Mouse (Mus musculus) thymus, adult 2 months (tissue): ENCODE results near the gene Npm3. TPM values are rescaled to one million over a fixed set of nuclear protein-coding genes. Genes with fewer than 3 reads are reported as not detected.
A peak's percentile ranks its signal among the peaks of the same experiment; 100 is the strongest.

Source experiments
- DNase-seq: peaks from one replicate; pipeline ENCODE4 v3.0.0; 2021
- H3K27ac ChIP-seq: fragments of 200-500 bp; 2 replicates; pipeline ENCODE4 v1.5.1; 2012; ENCODE audit warnings: low read length, control low read depth; ENCODE audit not compliant: control insufficient read depth, insufficient read depth
- H3K27me3 ChIP-seq: fragments of 200-500 bp; 2 replicates; pipeline ENCODE4 v1.6.1; 2012; ENCODE audit warnings: mild to moderate bottlenecking, low read length, moderate library complexity, mixed read lengths; ENCODE audit not compliant: control insufficient read depth, insufficient read depth
- H3K36me3 ChIP-seq: fragments of 200-500 bp; 2 replicates; pipeline ENCODE4 v1.6.1; 2012; ENCODE audit warnings: mild to moderate bottlenecking, low read length, moderate library complexity; ENCODE audit not compliant: control insufficient read depth, insufficient read depth
- H3K4me1 ChIP-seq: fragments of 200-500 bp; replicated peaks from 2 replicates; pipeline ENCODE4 v1.6.1; 2012; ENCODE audit warnings: low read length; ENCODE audit not compliant: control insufficient read depth, insufficient read depth
- H3K4me3 ChIP-seq: fragments of 200-500 bp; 2 replicates; pipeline ENCODE4 v1.5.1; 2012; ENCODE audit warnings: mild to moderate bottlenecking, low read length, control low read depth, moderate library complexity; ENCODE audit not compliant: control insufficient read depth, insufficient read depth
- CTCF ChIP-seq: fragments of 200-500 bp; IDR thresholded peaks from 2 replicates; pipeline ENCODE4 v1.5.1; 2012; ENCODE audit warnings: mild to moderate bottlenecking, control low read depth, low read length, moderate library complexity, borderline replicate concordance; ENCODE audit not compliant: control insufficient read depth, poor library complexity, insufficient read depth; ENCODE audit errors: extremely low read depth
- POLR2A ChIP-seq: fragments of 200-500 bp; IDR thresholded peaks from 2 replicates; pipeline ENCODE4 v1.6.1; 2012; ENCODE audit warnings: mild to moderate bottlenecking, low read length, control low read depth, moderate library complexity; ENCODE audit not compliant: control insufficient read depth, poor library complexity, insufficient read depth; ENCODE audit errors: extremely low read depth
- WGBS: fragments of 180-500 bp; shearing (Covaris S2); methylation state at CpG from one replicate; pipeline ENCODE4 v1.1.7; 2018; 5-methylcytosine and 5-hydroxymethylcytosine counted together
- polyA plus RNA-seq: library from polyadenylated mRNA; depleted of rRNA; stranded (reverse); fragments of >200 nt; gene quantifications from 2 replicates; pipeline ENCODE4 v1.2.3, GENCODE M21; 2012

The Npm3 gene
- polyA plus RNA-seq, 1 experiment: 146 TPM

- H3K4me3 ChIP-seq: peak within 1 kb of the TSS; percentile 29
- H3K4me1 ChIP-seq: peaks cover 17% of the 10 kb centered on the region
- 2% methylated on average over 66 of the region's 68 CpGs for WGBS
- no peak within 1 kb of the TSS for H3K27ac ChIP-seq
- H3K27me3 ChIP-seq: peaks cover 20% of the 10 kb centered on the region
- no peak for TF ChIP-seq POLR2A
- no peak for TF ChIP-seq CTCF
- DNase-seq: no peak
- no peaks in the 10 kb centered on the region for H3K36me3 ChIP-seq
Observed at GRCm38 (mm10) chr19:45742218-45742983, 7.0 kb downstream of the Npm3 start, which contains the start of gene Fgf8. TSS of gene Fgf8 (minus strand) at chr19:45742915.

GRCm38 (mm10) chr19:45741431-45742217 is 7.8 kb downstream of the Npm3 start:
- no peak overlapping the region for H3K4me3 ChIP-seq
- TF ChIP-seq CTCF (no peak), POLR2A (no peak)
- H3K27me3 ChIP-seq: peaks cover 20% of the 10 kb centered on the region
- H3K27ac ChIP-seq: no peak overlapping the region
- WGBS: 20% methylated on average over 45 of the region's 45 CpGs
- DNase-seq: no peak
- H3K36me3 ChIP-seq: no peaks in the 10 kb centered on the region
- H3K4me1 ChIP-seq: peaks cover 20% of the 10 kb centered on the region

- TF ChIP-seq CTCF (no peak), POLR2A (no peak)
- no peak for DNase-seq
- no peak overlapping the region for H3K27ac ChIP-seq
- 74% methylated on average over 7 of the region's 7 CpGs for WGBS
- peaks cover 20% of the 10 kb centered on the region for H3K27me3 ChIP-seq
- H3K4me3 ChIP-seq: no peak overlapping the region
- peaks cover 17% of the 10 kb centered on the region for H3K4me1 ChIP-seq
- no peaks in the 10 kb centered on the region for H3K36me3 ChIP-seq
Observed at GRCm38 (mm10) chr19:45740817-45741216, 8.6 kb downstream of the Npm3 start.

GRCm38 (mm10) chr19:45740233-45740632 is 9.2 kb downstream of the Npm3 start:
- Histone ChIP-seq H3K27me3 (peaks cover 20% of the 10 kb centered on the region), H3K4me3 (no peak overlapping the region)

GRCm38 (mm10) chr19:45738521-45738920 is 10.9 kb downstream of the Npm3 start:
- WGBS: 93% methylated on average over 5 of the region's 5 CpGs
- no peaks in the 10 kb centered on the region for H3K36me3 ChIP-seq
- DNase-seq: no peak
- TF ChIP-seq CTCF (no peak), POLR2A (no peak)
- peaks cover 18% of the 10 kb centered on the region for H3K27me3 ChIP-seq
- H3K27ac ChIP-seq: no peak overlapping the region
- peaks cover 26% of the 10 kb centered on the region for H3K4me1 ChIP-seq
- no peak overlapping the region for H3K4me3 ChIP-seq

More at GRCm38 (mm10) chr19:45740233-45740632, 9.2 kb downstream of the Npm3 start:
- no peak overlapping the region for H3K27ac ChIP-seq
- WGBS: 39% methylated on average over 13 of the region's 13 CpGs
- DNase-seq: no peak
- H3K36me3 ChIP-seq: no peaks in the 10 kb centered on the region
- peaks cover 17% of the 10 kb centered on the region for H3K4me1 ChIP-seq
- no peak for TF ChIP-seq POLR2A
- TF ChIP-seq CTCF: no peak

- WGBS: 95% methylated on average over 10 of the region's 10 CpGs
- no peak for DNase-seq
- Histone ChIP-seq H3K4me1 (peaks cover 31% of the 10 kb centered on the region), H3K4me3 (no peak overlapping the region), H3K36me3 (no peaks in the 10 kb centered on the region), H3K27me3 (peaks cover 13% of the 10 kb centered on the region), H3K27ac (no peak overlapping the region)
- no peak for TF ChIP-seq CTCF
- TF ChIP-seq POLR2A: no peak
Observed at GRCm38 (mm10) chr19:45737846-45738484, 11.4 kb downstream of the Npm3 start.
